Mouse (Mus musculus): ENCODE measurements around the gene Olfr24. TPM values are rescaled to one million over a fixed set of nuclear protein-coding genes. Genes with fewer than 3 reads are reported as not detected.

Gene Olfr24
- not detected for polyA plus RNA-seq (2017; shearing (Covaris generic))

GRCm38 (mm10) chr9:18763896-18764295 is at the start of gene Olfr24:
Gene Olfr24, minus strand, starts transcription at chr9:18763996.

Other genes starting within 250 kb of the Olfr24 start
- gene Muc16, start 89.5 kb downstream of the Olfr24 start, polyA plus RNA-seq (2017; shearing (Covaris generic)) = 1.1 TPM
- gene Olfr828, start 55.5 kb upstream of the Olfr24 start, polyA plus RNA-seq (2017; shearing (Covaris generic)) = not detected
- gene Olfr829, start 90.9 kb upstream of the Olfr24 start, polyA plus RNA-seq (2017; shearing (Covaris generic)) = not detected
- not detected for gene Olfr830, start 110.7 kb upstream of the Olfr24 start, polyA plus RNA-seq (2017; shearing (Covaris generic))
- gene Olfr832, start 173.1 kb upstream of the Olfr24 start, polyA plus RNA-seq (2017; shearing (Covaris generic)) = not detected
- not detected for gene Olfr834, start 224.0 kb upstream of the Olfr24 start, polyA plus RNA-seq (2017; shearing (Covaris generic))